Mouse (Mus musculus): ENCODE results near the gene Sel1l.
A peak's percentile ranks its signal among the peaks of the same experiment; 100 is the strongest.

Gene Sel1l

GRCm38 (mm10) chr12:91849045-91849467, at the start of gene Sel1l:
TSS of gene Sel1l (minus strand) at chr12:91849157.
- peak; percentile 100 for DNase-seq (ENCODE audit: low spot score)

DNA sequence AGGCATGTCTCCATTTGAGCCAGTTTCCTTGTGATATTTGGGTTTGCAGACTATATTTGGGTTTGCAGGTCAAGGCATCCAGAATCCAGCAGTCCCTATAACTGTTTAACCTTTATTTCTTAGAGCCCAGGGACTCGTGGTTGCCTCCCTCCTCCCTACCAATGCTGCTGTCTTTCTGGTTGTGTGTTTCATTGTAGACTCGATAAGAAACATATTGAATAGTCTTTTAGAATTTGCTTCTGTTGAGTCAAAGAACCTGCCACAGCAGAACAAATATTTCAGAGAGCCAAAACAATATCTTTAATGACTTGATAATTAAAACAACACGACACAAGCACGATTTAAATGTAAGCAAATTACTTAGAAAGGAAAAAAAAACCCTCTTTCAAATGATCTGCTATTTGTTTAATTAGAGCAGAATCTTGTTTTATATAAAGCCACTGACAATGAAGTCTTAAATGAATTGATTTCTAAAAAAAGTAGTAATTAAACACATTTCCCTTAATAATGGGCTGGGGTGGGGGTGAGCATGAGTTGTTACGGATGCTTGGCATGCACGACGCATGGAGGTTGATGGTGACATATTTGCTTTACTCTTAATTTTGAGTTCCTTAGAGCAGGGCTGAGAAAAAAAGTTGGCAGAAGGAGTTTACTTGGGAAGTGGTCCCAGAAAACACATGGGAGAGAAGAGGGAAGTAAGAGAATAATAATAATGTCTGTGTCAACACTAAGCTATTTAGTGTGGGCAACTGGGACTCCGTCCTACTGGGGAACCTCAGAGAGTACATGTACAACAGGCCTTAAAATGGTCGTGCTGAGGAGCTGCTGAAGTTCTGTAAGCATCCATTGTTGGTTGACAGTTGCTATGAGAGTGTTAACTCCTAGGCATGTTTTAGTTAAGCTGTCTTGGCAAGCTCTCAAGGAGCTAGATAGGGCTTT, 43.9 kb upstream of the Sel1l start:
- no peak for DNase-seq (ENCODE audit: low spot score)

GRCm38 (mm10) chr12:91880431-91880830, 31.5 kb upstream of the Sel1l start:
- DNase-seq (ENCODE audit: low spot score) = no peak

DNA sequence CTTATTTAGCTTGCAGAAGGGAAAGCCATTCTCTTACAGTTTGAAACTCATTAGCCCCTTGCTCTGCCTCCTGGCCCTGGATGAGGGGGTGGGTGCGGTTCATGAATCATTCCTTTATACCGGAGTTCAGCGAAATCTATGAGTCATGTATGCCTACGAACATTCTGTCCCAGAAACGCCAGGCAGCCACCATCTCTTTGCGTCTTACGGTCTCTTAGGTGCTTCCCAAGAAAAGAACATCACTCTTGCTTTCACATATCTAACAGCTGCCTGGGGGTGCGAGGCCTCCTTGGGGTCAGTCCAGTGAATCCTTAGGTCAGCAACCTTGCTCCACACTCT, 29.9 kb upstream of the Sel1l start:
- DNase-seq (ENCODE audit: low spot score) = no peak

DNA sequence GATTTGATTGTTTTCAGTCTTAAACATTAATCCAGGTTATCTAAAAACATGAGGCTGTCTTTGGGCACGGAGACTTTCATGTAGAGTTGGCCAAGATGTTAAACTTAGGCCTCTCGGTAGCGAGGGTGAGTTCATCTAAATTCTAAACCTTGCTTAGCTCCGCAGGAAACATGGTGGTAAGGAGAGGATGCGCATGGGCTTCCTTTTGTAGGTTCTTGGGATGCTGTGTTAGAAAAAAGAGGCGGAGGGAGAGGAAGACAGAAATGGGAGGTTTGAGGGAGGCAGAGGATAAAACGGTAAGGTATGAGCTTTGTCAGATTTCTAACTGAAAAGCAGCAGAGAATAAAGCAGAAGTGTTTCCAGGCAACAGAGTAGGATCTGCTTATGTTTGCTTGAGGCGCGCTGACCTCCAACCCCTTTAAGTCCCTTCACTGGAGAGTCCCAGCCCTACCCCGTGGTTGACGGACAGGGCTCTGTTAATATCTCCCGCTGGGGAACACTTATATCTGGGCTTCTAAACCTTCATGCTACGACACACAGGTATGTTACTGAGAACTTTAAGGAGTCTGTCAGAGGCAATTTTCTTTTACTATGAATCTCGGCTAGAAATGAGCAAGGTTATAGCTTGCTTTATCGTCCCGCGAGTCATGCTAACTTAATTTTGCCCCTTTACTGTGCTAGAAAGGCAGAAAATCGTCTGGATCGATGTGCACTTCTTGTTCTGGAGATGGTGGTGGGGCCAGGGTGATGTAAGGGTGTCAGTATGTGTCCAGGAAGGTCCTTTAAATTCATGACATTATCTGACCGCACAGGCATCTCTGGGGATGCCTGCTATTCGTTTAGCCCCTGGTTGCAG, 29.3 kb upstream of the Sel1l start:
- DNase-seq (ENCODE audit: low spot score) = no peak

DNA sequence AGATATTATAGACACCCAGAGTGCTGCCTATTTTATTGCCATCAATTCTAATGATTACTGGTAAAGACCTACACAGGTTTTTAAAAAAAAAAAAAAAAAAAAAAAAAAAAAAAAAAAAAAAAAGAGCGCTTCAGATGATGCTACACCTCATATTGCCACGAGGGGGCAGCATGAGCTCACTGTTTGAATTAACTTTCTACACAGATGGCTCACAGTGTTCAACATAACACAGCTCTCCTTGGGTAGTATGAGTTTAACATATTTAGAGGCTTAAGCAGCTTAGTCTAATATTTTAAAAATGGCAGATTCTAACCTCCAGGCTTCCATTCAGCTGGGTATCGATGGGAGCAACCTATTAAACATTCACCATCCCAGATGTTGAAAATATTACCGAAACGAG, 28.7 kb upstream of the Sel1l start:
- DNase-seq (ENCODE audit: low spot score) = peak; percentile 23

GRCm38 (mm10) chr12:91870671-91871070, 21.7 kb upstream of the Sel1l start:
- DNase-seq (ENCODE audit: low spot score) = no peak

- no peak for DNase-seq (ENCODE audit: low spot score)
These were observed 20.4 kb upstream of the Sel1l start for GRCm38 (mm10) chr12:91869352-91869751.

- no peak for DNase-seq (ENCODE audit: low spot score)
These were observed 5.4 kb upstream of the Sel1l start for GRCm38 (mm10) chr12:91854330-91854729.

DNA sequence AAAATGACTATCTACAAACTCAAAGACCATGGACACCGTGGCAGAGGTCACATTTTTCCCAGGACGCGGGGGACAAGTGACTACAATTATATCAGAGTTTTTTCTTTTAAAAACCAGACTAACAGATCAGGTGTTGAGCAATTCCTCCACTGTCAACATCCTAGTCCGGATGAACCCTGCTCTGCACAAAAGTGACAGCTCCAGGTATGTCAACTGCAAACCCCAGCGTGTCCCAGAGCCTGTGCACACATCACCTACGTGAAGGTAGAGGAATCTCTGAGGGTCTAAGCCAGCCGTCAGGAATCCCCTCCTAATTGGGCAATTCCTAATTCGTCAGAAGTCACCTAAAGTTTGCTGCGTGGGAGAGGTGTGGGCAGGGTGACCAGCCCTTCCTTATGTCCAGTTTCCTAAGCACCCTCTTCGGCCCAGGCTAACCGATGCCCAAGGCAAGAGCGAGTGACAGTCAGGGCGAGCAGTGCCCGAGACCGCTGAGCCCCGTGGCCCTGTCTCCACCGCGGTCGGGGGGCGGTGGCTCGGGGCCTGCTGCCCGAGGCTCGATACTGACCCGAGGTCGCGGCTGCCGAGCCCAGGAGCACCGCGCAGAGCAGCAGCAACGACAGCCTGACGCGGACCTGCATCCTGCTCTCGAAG, 438 bp downstream of the Sel1l start:
- DNase-seq (ENCODE audit: low spot score) = peak; percentile 6

DNA sequence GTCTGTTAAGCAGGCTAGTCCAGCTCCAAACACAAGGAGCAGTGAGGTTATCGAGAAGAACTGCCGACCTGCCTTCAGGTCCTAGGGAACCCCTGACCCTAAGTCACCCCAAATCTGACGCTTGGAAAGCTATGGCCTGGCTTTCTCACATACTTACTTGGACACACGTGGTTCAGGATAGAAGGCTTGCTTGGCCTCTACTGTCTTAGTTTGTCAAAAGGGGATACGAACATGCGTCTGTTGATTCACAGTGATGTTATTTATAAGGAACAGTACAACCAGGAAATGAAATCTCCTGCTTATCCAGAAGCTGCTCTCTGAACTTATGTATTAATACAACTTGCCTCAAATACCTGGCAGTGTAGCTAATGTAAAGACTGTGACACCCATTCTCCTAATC, 2.9 kb downstream of the Sel1l start:
- no peak for DNase-seq (ENCODE audit: low spot score)

- DNase-seq (ENCODE audit: low spot score) = peak; percentile 10
These were observed 3.6 kb downstream of the Sel1l start for GRCm38 (mm10) chr12:91845393-91845792.

GRCm38 (mm10) chr12:91844542-91844941, 4.4 kb downstream of the Sel1l start:
- no peak for DNase-seq (ENCODE audit: low spot score)

GRCm38 (mm10) chr12:91843888-91844287, 5.1 kb downstream of the Sel1l start:
- DNase-seq (ENCODE audit: low spot score) = no peak

- DNase-seq (ENCODE audit: low spot score) = no peak
These were observed 7.2 kb downstream of the Sel1l start for GRCm38 (mm10) chr12:91841714-91842113.

DNA sequence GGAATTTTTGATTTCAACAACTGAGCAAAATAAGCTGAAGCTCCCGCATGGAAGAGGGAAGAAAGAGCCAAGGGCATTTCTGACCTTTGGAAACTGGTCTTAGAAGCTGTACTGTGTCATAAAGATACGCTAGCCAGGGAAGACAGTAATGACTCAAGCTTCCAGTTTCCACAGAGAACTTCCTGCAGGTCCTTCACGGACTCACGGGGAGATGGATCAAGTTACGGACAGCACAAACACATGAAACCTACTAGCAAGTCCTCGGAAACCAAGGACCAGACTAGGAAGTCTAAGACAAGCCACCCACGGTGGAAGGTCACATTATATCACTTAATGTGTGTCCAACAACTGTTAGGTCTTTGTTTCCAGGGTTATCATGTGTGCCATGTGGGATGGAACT, 10.7 kb downstream of the Sel1l start:
- DNase-seq (ENCODE audit: low spot score) = no peak

DNA sequence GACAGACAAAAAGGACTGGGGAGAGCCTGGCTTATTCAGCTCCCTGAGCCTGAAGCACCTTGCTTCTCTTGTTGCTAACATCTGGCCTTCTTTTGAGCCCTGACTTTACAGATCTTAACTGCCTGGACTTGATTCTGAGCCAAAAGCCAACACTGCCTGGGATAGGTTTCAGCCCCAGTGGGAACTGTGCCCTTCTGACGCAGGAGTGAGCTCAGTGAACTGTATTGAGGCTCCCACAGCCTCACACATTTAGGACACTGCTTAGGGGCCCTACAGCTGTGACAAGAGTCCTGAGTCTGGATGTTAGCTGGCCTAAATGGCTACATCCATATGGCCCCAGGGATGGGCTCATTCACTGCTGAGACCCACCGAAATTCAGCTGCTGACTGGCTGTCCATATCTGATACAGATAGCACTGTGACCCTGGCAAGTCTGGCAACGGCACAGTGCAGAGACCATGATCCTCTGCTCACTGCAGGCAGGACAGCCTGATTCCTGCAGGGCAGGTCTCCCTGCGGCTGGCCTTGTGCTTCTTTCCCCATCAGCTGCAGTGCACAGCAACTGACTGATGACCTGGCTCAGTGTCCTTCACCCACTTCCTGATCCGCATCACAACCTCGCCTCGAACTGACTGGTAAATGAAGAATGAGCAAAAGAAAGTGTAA, 11.4 kb downstream of the Sel1l start:
- DNase-seq (ENCODE audit: low spot score) = no peak

GRCm38 (mm10) chr12:91833939-91834333, 15.0 kb downstream of the Sel1l start:
- no peak for DNase-seq (ENCODE audit: low spot score)

DNA sequence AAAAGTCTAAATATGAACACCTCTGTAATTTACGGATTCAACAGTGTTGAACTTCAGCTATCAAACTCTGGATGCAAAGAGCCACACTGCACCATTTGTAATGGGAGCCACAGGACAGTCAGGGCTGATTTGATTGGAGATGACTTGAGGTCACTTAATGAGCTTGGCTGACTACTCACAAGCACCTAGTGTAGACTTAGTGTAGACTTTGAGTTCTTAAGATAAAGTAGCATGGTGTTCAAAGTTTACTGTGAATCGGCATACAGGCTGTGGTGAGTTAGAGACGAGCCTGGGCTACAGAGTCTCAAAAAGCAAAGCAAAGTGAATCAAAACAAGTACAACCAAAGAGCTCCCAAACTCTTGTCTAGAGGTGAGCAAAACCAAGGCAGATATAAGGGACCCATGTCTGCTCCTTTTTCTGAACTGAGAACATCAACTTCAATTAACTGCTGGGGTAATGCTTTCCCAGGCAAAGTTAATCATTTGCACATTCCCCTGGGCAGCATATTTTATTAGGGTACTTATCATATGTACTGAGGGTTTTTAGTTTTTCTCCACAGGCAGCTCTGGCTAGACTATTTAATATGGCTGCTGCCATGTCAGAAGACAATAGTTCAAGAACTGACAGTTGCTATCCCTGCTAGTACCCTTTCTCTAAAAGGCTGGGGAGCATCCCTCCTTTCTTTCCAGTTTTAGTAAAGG, 15.6 kb downstream of the Sel1l start:
- DNase-seq (ENCODE audit: low spot score) = no peak

DNA sequence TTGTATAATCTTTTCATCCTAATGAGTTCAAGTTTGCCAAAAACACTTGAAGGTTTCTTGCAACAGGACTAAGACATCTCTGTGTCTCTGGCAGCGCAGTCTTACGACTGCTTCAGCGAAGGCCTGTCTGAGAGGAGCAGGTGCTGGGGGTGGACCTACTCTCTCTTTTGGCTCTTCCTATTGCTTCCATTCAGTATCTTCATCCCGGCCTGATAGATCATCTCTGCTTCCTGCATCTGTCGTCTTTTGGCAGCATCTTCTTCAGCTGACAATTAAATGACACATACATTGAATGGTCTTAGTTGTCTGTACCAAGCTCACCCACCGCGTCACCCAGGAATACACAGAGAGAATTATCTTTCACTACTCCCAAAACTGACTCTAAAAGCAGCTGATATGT, 17.5 kb downstream of the Sel1l start:
- no peak for DNase-seq (ENCODE audit: low spot score)

- no peak for DNase-seq (ENCODE audit: low spot score)
These were observed 28.5 kb downstream of the Sel1l start for GRCm38 (mm10) chr12:91820461-91820860.
